Mouse (Mus musculus): Measurements from ENCODE around the gene 4930579F01Rik. TPM values are rescaled to one million over a fixed set of nuclear protein-coding genes. Genes with fewer than 3 reads are reported as not detected.
A peak's percentile ranks its signal among the peaks of the same experiment; 100 is the strongest.

Gene 4930579F01Rik
- polyA plus RNA-seq, 1 experiment from 2014 or later = 0.12 TPM

GRCm38 (mm10) chr3:138224363-138224954, 30.8 kb upstream of the 4930579F01Rik start:
- Histone ChIP-seq H3K9me3 (ENCODE audit: control insufficient read depth, low read length) (no peaks in the 10 kb centered on the region), H3K36me3 (ENCODE audit: control insufficient read depth, insufficient read depth, low read length) (no peaks in the 10 kb centered on the region), H3K4me3 (ENCODE audit: low read length) (no peak overlapping the region), H3K4me2 (replicated peaks; ENCODE audit: low read depth, low read length) (no peak overlapping the region), H3K9ac (ENCODE audit: low read depth, low read length) (no peak overlapping the region), H3K27ac (ENCODE audit: low read depth, low read length) (no peak overlapping the region), H3K4me1 (ENCODE audit: control insufficient read depth, insufficient read depth, low read length) (no peaks in the 10 kb centered on the region), H3K27me3 (ENCODE audit: control insufficient read depth, insufficient read depth, low read length) (no peaks in the 10 kb centered on the region)
- WGBS = 88% methylated on average over 13 of the region's 13 CpGs
- no peak for ATAC-seq (ENCODE audit: low FRiP score, low TSS enrichment)

GRCm38 (mm10) chr3:138222952-138223351, 29.3 kb upstream of the 4930579F01Rik start:
- 65% methylated on average over 5 of the region's 5 CpGs for WGBS
- Histone ChIP-seq H3K4me1 (ENCODE audit: control insufficient read depth, insufficient read depth, low read length) (no peaks in the 10 kb centered on the region), H3K27me3 (ENCODE audit: control insufficient read depth, insufficient read depth, low read length) (no peaks in the 10 kb centered on the region), H3K4me2 (replicated peaks; ENCODE audit: low read depth, low read length) (no peak overlapping the region), H3K9me3 (ENCODE audit: control insufficient read depth, low read length) (no peaks in the 10 kb centered on the region), H3K4me3 (ENCODE audit: low read length) (no peak overlapping the region), H3K9ac (ENCODE audit: low read depth, low read length) (no peak overlapping the region), H3K27ac (ENCODE audit: low read depth, low read length) (no peak overlapping the region), H3K36me3 (ENCODE audit: control insufficient read depth, insufficient read depth, low read length) (no peaks in the 10 kb centered on the region)
- ATAC-seq (ENCODE audit: low FRiP score, low TSS enrichment) = peak; percentile 91; the same call in 1 of the 2 replicates

- no peak overlapping the region for H3K9ac ChIP-seq (ENCODE audit: low read depth, low read length)
- H3K4me3 ChIP-seq (ENCODE audit: low read length) = no peak overlapping the region
- H3K4me2 ChIP-seq (replicated peaks; ENCODE audit: low read depth, low read length) = no peak overlapping the region
- WGBS = 66% methylated on average over 4 of the region's 4 CpGs
- no peak overlapping the region for H3K27ac ChIP-seq (ENCODE audit: low read depth, low read length)
- H3K36me3 ChIP-seq (ENCODE audit: control insufficient read depth, insufficient read depth, low read length) = no peaks in the 10 kb centered on the region
- no peaks in the 10 kb centered on the region for H3K4me1 ChIP-seq (ENCODE audit: control insufficient read depth, insufficient read depth, low read length)
- no peaks in the 10 kb centered on the region for H3K9me3 ChIP-seq (ENCODE audit: control insufficient read depth, low read length)
- no peaks in the 10 kb centered on the region for H3K27me3 ChIP-seq (ENCODE audit: control insufficient read depth, insufficient read depth, low read length)
- no peak; the same call in 1 of the 2 replicates for ATAC-seq (ENCODE audit: low FRiP score, low TSS enrichment)
Measured at GRCm38 (mm10) chr3:138222511-138222910, 28.9 kb upstream of the 4930579F01Rik start.

GRCm38 (mm10) chr3:138221116-138221515, 27.5 kb upstream of the 4930579F01Rik start:
- H3K4me2 ChIP-seq (replicated peaks; ENCODE audit: low read depth, low read length) = no peak overlapping the region
- WGBS = 87% methylated on average over 11 of the region's 11 CpGs
- ATAC-seq (ENCODE audit: low FRiP score, low TSS enrichment) = no peak
- H3K9ac ChIP-seq (ENCODE audit: low read depth, low read length) = no peak overlapping the region
- no peaks in the 10 kb centered on the region for H3K4me1 ChIP-seq (ENCODE audit: control insufficient read depth, insufficient read depth, low read length)
- H3K36me3 ChIP-seq (ENCODE audit: control insufficient read depth, insufficient read depth, low read length) = no peaks in the 10 kb centered on the region
- no peak overlapping the region for H3K27ac ChIP-seq (ENCODE audit: low read depth, low read length)
- H3K27me3 ChIP-seq (ENCODE audit: control insufficient read depth, insufficient read depth, low read length) = no peaks in the 10 kb centered on the region
- H3K9me3 ChIP-seq (ENCODE audit: control insufficient read depth, low read length) = no peaks in the 10 kb centered on the region
- no peak overlapping the region for H3K4me3 ChIP-seq (ENCODE audit: low read length)

- Histone ChIP-seq H3K27ac (ENCODE audit: low read depth, low read length) (no peak within 1 kb of the TSS), H3K36me3 (ENCODE audit: control insufficient read depth, insufficient read depth, low read length) (no peaks in the 10 kb centered on the region), H3K4me2 (replicated peaks; ENCODE audit: low read depth, low read length) (no peak within 1 kb of the TSS), H3K4me1 (ENCODE audit: control insufficient read depth, insufficient read depth, low read length) (no peaks in the 10 kb centered on the region), H3K9ac (ENCODE audit: low read depth, low read length) (no peak within 1 kb of the TSS), H3K27me3 (ENCODE audit: control insufficient read depth, insufficient read depth, low read length) (no peaks in the 10 kb centered on the region), H3K9me3 (ENCODE audit: control insufficient read depth, low read length) (no peaks in the 10 kb centered on the region), H3K4me3 (ENCODE audit: low read length) (no peak within 1 kb of the TSS)
- WGBS = 82% methylated on average over 10 of the region's 10 CpGs
- ATAC-seq (ENCODE audit: low FRiP score, low TSS enrichment) = no peak
Measured at GRCm38 (mm10) chr3:138217631-138218264, 24.1 kb upstream of the 4930579F01Rik start, which contains the start of gene Adh7. TSS of gene Adh7 (plus strand) at chr3:138217760.

- 87% methylated on average over 8 of the region's 8 CpGs for WGBS
- no peak for ATAC-seq (ENCODE audit: low FRiP score, low TSS enrichment)
- no peak overlapping the region for H3K4me2 ChIP-seq (replicated peaks; ENCODE audit: low read depth, low read length)
Measured at GRCm38 (mm10) chr3:138216091-138216490, 22.5 kb upstream of the 4930579F01Rik start.

GRCm38 (mm10) chr3:138215395-138215989, 21.9 kb upstream of the 4930579F01Rik start:
- H3K4me1 ChIP-seq (ENCODE audit: control insufficient read depth, insufficient read depth, low read length) = no peaks in the 10 kb centered on the region
- H3K27ac ChIP-seq (ENCODE audit: low read depth, low read length) = no peak overlapping the region
- H3K9me3 ChIP-seq (ENCODE audit: control insufficient read depth, low read length) = no peaks in the 10 kb centered on the region
- H3K4me3 ChIP-seq (ENCODE audit: low read length) = no peak overlapping the region
- H3K36me3 ChIP-seq (ENCODE audit: control insufficient read depth, insufficient read depth, low read length) = no peaks in the 10 kb centered on the region
- no peaks in the 10 kb centered on the region for H3K27me3 ChIP-seq (ENCODE audit: control insufficient read depth, insufficient read depth, low read length)
- no peak overlapping the region for H3K9ac ChIP-seq (ENCODE audit: low read depth, low read length)
- WGBS = 55% methylated on average over 11 of the region's 11 CpGs
- no peak overlapping the region for H3K4me2 ChIP-seq (replicated peaks; ENCODE audit: low read depth, low read length)
- no peak for ATAC-seq (ENCODE audit: low FRiP score, low TSS enrichment)

More at GRCm38 (mm10) chr3:138216091-138216490, 22.5 kb upstream of the 4930579F01Rik start:
- H3K27me3 ChIP-seq (ENCODE audit: control insufficient read depth, insufficient read depth, low read length) = no peaks in the 10 kb centered on the region
- H3K9ac ChIP-seq (ENCODE audit: low read depth, low read length) = no peak overlapping the region
- no peaks in the 10 kb centered on the region for H3K36me3 ChIP-seq (ENCODE audit: control insufficient read depth, insufficient read depth, low read length)
- no peaks in the 10 kb centered on the region for H3K9me3 ChIP-seq (ENCODE audit: control insufficient read depth, low read length)
- no peak overlapping the region for H3K27ac ChIP-seq (ENCODE audit: low read depth, low read length)
- H3K4me1 ChIP-seq (ENCODE audit: control insufficient read depth, insufficient read depth, low read length) = no peaks in the 10 kb centered on the region
- no peak overlapping the region for H3K4me3 ChIP-seq (ENCODE audit: low read length)

- H3K4me1 ChIP-seq (ENCODE audit: control insufficient read depth, insufficient read depth, low read length) = no peaks in the 10 kb centered on the region
- H3K36me3 ChIP-seq (ENCODE audit: control insufficient read depth, insufficient read depth, low read length) = no peaks in the 10 kb centered on the region
- H3K9ac ChIP-seq (ENCODE audit: low read depth, low read length) = no peak overlapping the region
- H3K27ac ChIP-seq (ENCODE audit: low read depth, low read length) = no peak overlapping the region
- WGBS = 93% methylated on average over 4 of the region's 4 CpGs
- ATAC-seq (ENCODE audit: low FRiP score, low TSS enrichment) = no peak
- no peak overlapping the region for H3K4me3 ChIP-seq (ENCODE audit: low read length)
- H3K27me3 ChIP-seq (ENCODE audit: control insufficient read depth, insufficient read depth, low read length) = no peaks in the 10 kb centered on the region
- H3K9me3 ChIP-seq (ENCODE audit: control insufficient read depth, low read length) = no peaks in the 10 kb centered on the region
- no peak overlapping the region for H3K4me2 ChIP-seq (replicated peaks; ENCODE audit: low read depth, low read length)
Measured at GRCm38 (mm10) chr3:138212431-138212951, 18.9 kb upstream of the 4930579F01Rik start.

Data from kidney, embryonic 14.5 days (tissue).